Mouse (Mus musculus): ENCODE measurements at regions not wholly inside any gene's neighbourhood (a gene's known extent, or its start where the extent isn't known, plus 50 kb on each side); places are given as distances from the start of the nearest gene placed in this dataset.

DNA sequence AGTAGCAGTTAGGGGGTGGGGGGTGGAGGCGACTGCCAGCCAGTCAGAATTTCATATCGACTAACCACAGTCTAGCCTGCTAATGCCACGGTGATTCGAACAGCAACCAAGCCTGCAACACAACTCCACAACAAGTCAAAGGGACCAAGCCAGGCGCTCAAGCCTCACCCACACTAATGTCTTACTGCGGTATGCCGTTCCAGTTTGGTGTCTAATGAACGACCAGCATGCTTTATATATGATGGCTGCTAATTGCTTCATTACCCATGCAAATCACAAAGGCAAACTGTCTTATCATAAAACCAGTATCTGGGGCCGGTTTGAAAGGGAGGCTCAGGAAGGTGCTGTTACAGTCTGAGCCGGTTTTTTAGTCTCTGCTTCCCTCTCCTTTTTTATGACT, 340.5 kb downstream of the Lmo4 start:
- Histone ChIP-seq H3K27ac (replicated peaks; ENCODE audit: low read depth, low read length) (no peak overlapping the region), H3K4me2 (ENCODE audit: low read length) (no peak overlapping the region), H3K4me3 (replicated peaks; ENCODE audit: low read depth, low read length) (no peak overlapping the region), H3K27me3 (ENCODE audit: control insufficient read depth, insufficient read depth, low read length) (no peaks in the 10 kb centered on the region), H3K4me1 (ENCODE audit: control insufficient read depth, insufficient read depth, low read length) (no peaks in the 10 kb centered on the region), H3K9ac (replicated peaks; ENCODE audit: low read length) (no peak overlapping the region), H3K9me3 (ENCODE audit: control insufficient read depth, low read length) (no peaks in the 10 kb centered on the region), H3K36me3 (ENCODE audit: control insufficient read depth, insufficient read depth, low read length) (no peaks in the 10 kb centered on the region)
- ATAC-seq (ENCODE audit: low FRiP score, low TSS enrichment) = no peak
- 76% methylated on average over 10 of the region's 10 CpGs for WGBS
- no peak for DNase-seq

GRCm38 (mm10) chr3:143862531-143862930, 342.5 kb downstream of the Lmo4 start:
- no peaks in the 10 kb centered on the region for H3K9me3 ChIP-seq (ENCODE audit: control insufficient read depth, low read length)
- no peak overlapping the region for H3K4me3 ChIP-seq (replicated peaks; ENCODE audit: low read depth, low read length)
- no peak overlapping the region for H3K9ac ChIP-seq (replicated peaks; ENCODE audit: low read length)
- no peaks in the 10 kb centered on the region for H3K36me3 ChIP-seq (ENCODE audit: control insufficient read depth, insufficient read depth, low read length)
- 0 out of 2 replicates have a peak overlapping the region, but pooled peaks have one; percentile 37 for H3K27ac ChIP-seq (replicated peaks; ENCODE audit: low read depth, low read length)
- 95% methylated on average over 11 of the region's 11 CpGs for WGBS
- H3K4me2 ChIP-seq (ENCODE audit: low read length) = no peak overlapping the region
- H3K4me1 ChIP-seq (ENCODE audit: control insufficient read depth, insufficient read depth, low read length) = no peaks in the 10 kb centered on the region
- DNase-seq = no peak
- no peaks in the 10 kb centered on the region for H3K27me3 ChIP-seq (ENCODE audit: control insufficient read depth, insufficient read depth, low read length)
- no peak; the same call in 1 of the 2 replicates for ATAC-seq (ENCODE audit: low FRiP score, low TSS enrichment)

DNA sequence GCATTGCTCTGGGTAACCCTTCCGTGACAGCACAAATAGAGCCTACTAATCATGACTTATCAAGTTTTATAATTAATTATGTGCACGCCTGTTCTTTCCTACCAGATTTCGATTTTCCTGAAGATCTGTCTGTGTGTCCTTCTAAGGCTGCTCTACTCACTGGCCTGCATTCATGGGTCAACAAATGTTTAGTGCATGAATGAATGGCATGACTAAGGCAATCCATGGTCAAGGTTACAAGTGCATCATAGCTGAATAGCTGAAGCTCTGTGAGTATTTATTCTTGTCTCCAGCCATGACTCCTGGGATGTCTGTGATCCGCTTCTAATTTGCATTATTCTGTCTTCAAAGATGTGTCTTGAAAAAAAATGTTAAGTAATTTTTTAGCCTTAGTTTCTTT, 343.2 kb downstream of the Lmo4 start:
- Histone ChIP-seq H3K4me3 (replicated peaks; ENCODE audit: low read depth, low read length) (no peak overlapping the region), H3K27me3 (ENCODE audit: control insufficient read depth, insufficient read depth, low read length) (no peaks in the 10 kb centered on the region), H3K9ac (replicated peaks; ENCODE audit: low read length) (no peak overlapping the region), H3K9me3 (ENCODE audit: control insufficient read depth, low read length) (no peaks in the 10 kb centered on the region), H3K4me2 (ENCODE audit: low read length) (no peak overlapping the region), H3K4me1 (ENCODE audit: control insufficient read depth, insufficient read depth, low read length) (no peaks in the 10 kb centered on the region), H3K36me3 (ENCODE audit: control insufficient read depth, insufficient read depth, low read length) (no peaks in the 10 kb centered on the region), H3K27ac (replicated peaks; ENCODE audit: low read depth, low read length) (no peak overlapping the region)
- 79% methylated on average over 4 of the region's 4 CpGs for WGBS
- no peak for ATAC-seq (ENCODE audit: low FRiP score, low TSS enrichment)
- no peak for DNase-seq

- 89% methylated on average over 7 of the region's 7 CpGs for WGBS
- H3K4me3 ChIP-seq (replicated peaks; ENCODE audit: low read depth, low read length) = no peak overlapping the region
- H3K9me3 ChIP-seq (ENCODE audit: control insufficient read depth, low read length) = no peaks in the 10 kb centered on the region
- no peaks in the 10 kb centered on the region for H3K36me3 ChIP-seq (ENCODE audit: control insufficient read depth, insufficient read depth, low read length)
- ATAC-seq (ENCODE audit: low FRiP score, low TSS enrichment) = no peak
- H3K4me1 ChIP-seq (ENCODE audit: control insufficient read depth, insufficient read depth, low read length) = no peaks in the 10 kb centered on the region
- DNase-seq = no peak
- H3K9ac ChIP-seq (replicated peaks; ENCODE audit: low read length) = no peak overlapping the region
- H3K4me2 ChIP-seq (ENCODE audit: low read length) = no peak overlapping the region
- no peak overlapping the region for H3K27ac ChIP-seq (replicated peaks; ENCODE audit: low read depth, low read length)
- H3K27me3 ChIP-seq (ENCODE audit: control insufficient read depth, insufficient read depth, low read length) = no peaks in the 10 kb centered on the region
These were observed 369.3 kb downstream of the Lmo4 start for GRCm38 (mm10) chr3:143835611-143836240.

DNA sequence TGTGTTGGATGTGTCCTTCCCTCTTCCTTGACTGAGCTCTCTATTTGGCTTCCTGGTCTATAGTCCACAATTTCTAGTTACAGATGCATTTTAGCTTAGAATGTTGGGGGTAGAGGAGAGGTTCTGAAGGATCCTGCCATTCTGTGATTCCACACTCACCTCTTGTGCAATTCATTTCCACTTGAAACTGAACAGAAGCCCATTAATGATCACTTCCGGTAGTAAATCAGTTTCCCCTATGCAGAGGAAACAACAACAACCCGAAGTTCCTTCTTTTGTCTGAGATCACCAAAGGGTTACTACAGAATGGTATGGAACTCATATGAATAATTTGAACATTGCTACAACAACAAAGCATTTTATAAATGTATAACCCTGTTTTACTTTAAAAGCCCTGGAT, 370.3 kb downstream of the Lmo4 start:
- Histone ChIP-seq H3K4me1 (ENCODE audit: control insufficient read depth, insufficient read depth, low read length) (no peaks in the 10 kb centered on the region), H3K36me3 (ENCODE audit: control insufficient read depth, insufficient read depth, low read length) (no peaks in the 10 kb centered on the region), H3K4me3 (replicated peaks; ENCODE audit: low read depth, low read length) (no peak overlapping the region), H3K4me2 (ENCODE audit: low read length) (no peak overlapping the region), H3K9ac (replicated peaks; ENCODE audit: low read length) (no peak overlapping the region), H3K27me3 (ENCODE audit: control insufficient read depth, insufficient read depth, low read length) (no peaks in the 10 kb centered on the region), H3K27ac (replicated peaks; ENCODE audit: low read depth, low read length) (no peak overlapping the region), H3K9me3 (ENCODE audit: control insufficient read depth, low read length) (no peaks in the 10 kb centered on the region)
- 89% methylated on average over 2 of the region's 2 CpGs for WGBS
- ATAC-seq (ENCODE audit: low FRiP score, low TSS enrichment) (no peak), DNase-seq (no peak)

GRCm38 (mm10) chr3:143823395-143823777, 381.6 kb downstream of the Lmo4 start:
- Histone ChIP-seq H3K27ac (replicated peaks; ENCODE audit: low read depth, low read length) (no peak overlapping the region), H3K4me1 (ENCODE audit: control insufficient read depth, insufficient read depth, low read length) (no peaks in the 10 kb centered on the region), H3K36me3 (ENCODE audit: control insufficient read depth, insufficient read depth, low read length) (no peaks in the 10 kb centered on the region), H3K4me2 (ENCODE audit: low read length) (no peak overlapping the region), H3K27me3 (ENCODE audit: control insufficient read depth, insufficient read depth, low read length) (no peaks in the 10 kb centered on the region), H3K4me3 (replicated peaks; ENCODE audit: low read depth, low read length) (no peak overlapping the region), H3K9me3 (ENCODE audit: control insufficient read depth, low read length) (no peaks in the 10 kb centered on the region), H3K9ac (replicated peaks; ENCODE audit: low read length) (no peak overlapping the region)
- DNase-seq (no peak), ATAC-seq (ENCODE audit: low FRiP score, low TSS enrichment) (no peak)
- 66% methylated on average over 1 of the region's 1 CpGs for WGBS

DNA sequence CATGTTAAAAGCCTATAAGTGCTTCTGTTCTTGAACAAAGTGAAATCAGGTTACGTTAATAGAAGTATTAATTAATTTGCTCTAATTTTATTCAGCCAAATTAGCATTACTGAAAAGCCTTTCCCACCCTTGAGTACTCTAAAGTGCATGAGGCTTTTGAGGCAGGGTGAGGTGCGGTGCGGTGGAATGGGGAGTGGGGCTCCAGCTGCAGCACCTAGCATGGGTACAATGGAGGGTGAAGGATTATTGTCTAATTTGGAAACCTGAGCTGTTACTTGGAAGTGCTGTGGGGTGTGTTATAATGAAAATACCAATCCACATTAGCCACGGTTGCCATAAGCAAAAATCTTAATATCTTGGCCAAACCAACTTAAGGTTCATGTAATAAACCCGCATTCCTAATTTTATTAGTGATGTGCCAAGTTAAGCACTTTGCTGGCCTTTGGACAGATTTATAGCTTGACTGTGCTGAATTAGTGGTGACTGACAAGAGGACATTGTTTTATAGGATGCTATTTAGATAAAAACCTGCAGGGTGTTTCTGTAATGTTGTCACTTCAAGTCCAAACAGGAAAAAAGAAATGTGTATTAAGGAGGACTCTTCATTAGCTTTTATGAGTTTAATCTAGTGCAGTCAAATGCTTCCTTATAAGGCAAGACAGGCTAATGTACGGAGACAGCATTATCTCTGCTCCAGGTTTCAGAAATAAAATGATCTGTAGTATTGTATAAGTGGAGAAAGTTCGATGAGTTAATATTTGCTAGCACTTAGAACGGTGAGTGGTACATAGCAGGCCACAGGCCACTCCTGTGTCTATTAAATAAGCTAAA, 382.2 kb downstream of the Lmo4 start:
- no peak for DNase-seq
- H3K4me3 ChIP-seq (replicated peaks; ENCODE audit: low read depth, low read length) = no peak overlapping the region
- no peak for ATAC-seq (ENCODE audit: low FRiP score, low TSS enrichment)
- no peak overlapping the region for H3K27ac ChIP-seq (replicated peaks; ENCODE audit: low read depth, low read length)
- H3K9me3 ChIP-seq (ENCODE audit: control insufficient read depth, low read length) = no peaks in the 10 kb centered on the region
- no peak overlapping the region for H3K4me2 ChIP-seq (ENCODE audit: low read length)
- no peaks in the 10 kb centered on the region for H3K27me3 ChIP-seq (ENCODE audit: control insufficient read depth, insufficient read depth, low read length)
- whole genome bisulfite sequencing = 75% methylated on average over 8 of the region's 8 CpGs
- H3K9ac ChIP-seq (replicated peaks; ENCODE audit: low read length) = no peak overlapping the region
- no peaks in the 10 kb centered on the region for H3K36me3 ChIP-seq (ENCODE audit: control insufficient read depth, insufficient read depth, low read length)
- no peaks in the 10 kb centered on the region for H3K4me1 ChIP-seq (ENCODE audit: control insufficient read depth, insufficient read depth, low read length)

DNA sequence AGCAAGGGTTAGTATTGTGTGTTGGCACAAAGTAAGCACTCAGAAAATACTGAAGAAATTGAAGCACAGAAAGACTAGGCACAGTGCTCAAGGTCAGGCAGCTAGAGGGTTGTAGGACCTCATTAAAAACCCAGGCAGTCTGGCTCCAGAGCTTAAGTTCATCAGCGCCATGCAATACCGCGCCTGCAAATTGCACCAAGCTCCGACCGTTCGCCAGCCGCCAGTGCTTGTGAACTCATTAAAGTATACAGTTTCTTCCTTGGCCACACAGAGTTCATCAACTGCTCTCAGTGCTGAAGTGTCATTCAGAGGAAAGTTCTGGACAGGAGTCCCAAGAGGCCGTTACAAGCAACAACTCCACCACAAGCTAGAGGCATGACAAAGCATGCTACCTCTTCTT, 397.5 kb downstream of the Lmo4 start:
- H3K4me3 ChIP-seq (replicated peaks; ENCODE audit: low read depth, low read length) = no peak overlapping the region
- H3K36me3 ChIP-seq (ENCODE audit: control insufficient read depth, insufficient read depth, low read length) = no peaks in the 10 kb centered on the region
- 95% methylated on average over 8 of the region's 8 CpGs for WGBS
- ATAC-seq (ENCODE audit: low FRiP score, low TSS enrichment) = no peak
- H3K9ac ChIP-seq (replicated peaks; ENCODE audit: low read length) = no peak overlapping the region
- H3K27ac ChIP-seq (replicated peaks; ENCODE audit: low read depth, low read length) = no peak overlapping the region
- no peak overlapping the region for H3K4me2 ChIP-seq (ENCODE audit: low read length)
- DNase-seq = no peak
- no peaks in the 10 kb centered on the region for H3K27me3 ChIP-seq (ENCODE audit: control insufficient read depth, insufficient read depth, low read length)
- H3K4me1 ChIP-seq (ENCODE audit: control insufficient read depth, insufficient read depth, low read length) = no peaks in the 10 kb centered on the region
- no peaks in the 10 kb centered on the region for H3K9me3 ChIP-seq (ENCODE audit: control insufficient read depth, low read length)

DNA sequence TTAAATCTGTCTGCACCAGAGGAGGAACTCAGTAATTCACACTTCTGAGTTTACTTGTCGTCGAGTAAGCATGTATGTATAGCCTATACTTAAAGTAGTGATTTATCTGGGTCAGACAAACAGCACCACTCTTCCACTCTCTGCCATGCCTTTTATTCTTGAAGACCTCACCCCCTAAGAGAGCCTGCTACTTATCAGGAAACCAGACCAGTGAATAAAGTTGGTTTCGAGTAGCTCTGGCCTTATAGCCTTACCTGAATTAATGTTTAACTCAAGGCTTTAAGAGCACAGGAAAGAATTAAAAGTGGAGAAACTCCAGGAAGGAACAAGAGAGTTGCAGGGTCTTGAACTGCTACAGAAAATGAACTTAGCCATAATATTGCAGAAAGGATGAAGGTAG, 398.1 kb downstream of the Lmo4 start:
- H3K27ac ChIP-seq (replicated peaks; ENCODE audit: low read depth, low read length) = no peak overlapping the region
- H3K4me1 ChIP-seq (ENCODE audit: control insufficient read depth, insufficient read depth, low read length) = no peaks in the 10 kb centered on the region
- H3K27me3 ChIP-seq (ENCODE audit: control insufficient read depth, insufficient read depth, low read length) = no peaks in the 10 kb centered on the region
- no peak overlapping the region for H3K4me3 ChIP-seq (replicated peaks; ENCODE audit: low read depth, low read length)
- H3K4me2 ChIP-seq (ENCODE audit: low read length) = no peak overlapping the region
- ATAC-seq (ENCODE audit: low FRiP score, low TSS enrichment) (no peak), DNase-seq (no peak)
- 92% methylated on average over 3 of the region's 3 CpGs for WGBS
- H3K9ac ChIP-seq (replicated peaks; ENCODE audit: low read length) = no peak overlapping the region
- no peaks in the 10 kb centered on the region for H3K9me3 ChIP-seq (ENCODE audit: control insufficient read depth, low read length)
- no peaks in the 10 kb centered on the region for H3K36me3 ChIP-seq (ENCODE audit: control insufficient read depth, insufficient read depth, low read length)

Measured in midbrain, embryonic 14.5 days (tissue).